ENCODE assay signal across 20 mouse cellular contexts in the genomic region with DNA sequence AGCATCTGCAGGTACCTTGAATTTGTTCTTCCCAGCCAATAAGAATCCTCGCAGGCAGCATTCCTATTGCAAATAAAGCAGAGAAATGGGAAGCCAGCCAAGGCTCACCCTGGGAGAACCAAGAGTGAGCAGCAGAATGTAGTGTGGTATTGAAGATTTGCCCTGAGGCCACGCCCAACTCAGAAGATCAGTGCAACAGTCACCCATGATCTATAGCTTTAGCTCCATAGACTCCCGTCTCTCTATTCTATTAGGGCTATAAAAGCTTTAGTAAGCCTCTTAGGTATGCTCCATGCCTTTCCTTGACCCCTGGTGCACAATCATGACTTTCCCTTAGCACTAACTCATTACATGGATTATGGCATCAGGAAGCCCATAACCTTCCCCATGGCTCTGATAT.
"Had no signal": no experiment of that assay in that cellular context is flagged by ENCODE, and none has a peak within 500 bp of the region (broad histone marks: within the 10 kb centered on the region; RNA-seq: fewer than 3 reads in every experiment).

No protein-coding gene starts in this region.

- H3K9ac ChIP-seq: liver, embryonic 12.5 days; liver, embryonic 14.5 days; lung, embryonic 14.5 days; midbrain, embryonic 12.5 days; stomach, embryonic 15.5 days had no signal

- H3K36me3 ChIP-seq: liver, embryonic 12.5 days; midbrain, embryonic 10.5 days; midbrain, embryonic 12.5 days; stomach, embryonic 15.5 days had no signal

- H3K4me3 ChIP-seq: liver, embryonic 12.5 days; midbrain, embryonic 10.5 days; midbrain, embryonic 12.5 days; myocyte; stomach, embryonic 15.5 days had no signal

- H3K4me2 ChIP-seq: liver, embryonic 12.5 days; lung, embryonic 14.5 days; midbrain, embryonic 12.5 days; stomach, embryonic 15.5 days had no signal

- H3K27me3 ChIP-seq: liver, embryonic 12.5 days; midbrain, embryonic 12.5 days; stomach, embryonic 15.5 days had no signal

- DNase-seq: lung, adult 18-20 months; lung, embryonic 14.5 days; lung, postnatal 10 days; lung, postnatal 4 days; midbrain, embryonic 14.5 days; right cerebral cortex, adult 18-20 months; right cerebral cortex, postnatal 25 days; right cerebral cortex, postnatal 4 days; spleen, adult 18-20 months; thymus, adult 2 months; thymus, postnatal 25 days; thymus, postnatal 4 days had no signal

- ATAC-seq: liver, embryonic 12.5 days; midbrain, embryonic 16.5 days had no signal

- H3K9me3 ChIP-seq: liver, embryonic 12.5 days; midbrain, embryonic 12.5 days; stomach, embryonic 15.5 days had no signal

- H3K27ac ChIP-seq: liver, embryonic 12.5 days; liver, embryonic 14.5 days; midbrain, embryonic 10.5 days; midbrain, embryonic 12.5 days; stomach, embryonic 15.5 days; stomach, postnatal 0 days had no signal
